Mouse (Mus musculus) stomach, embryonic 16.5 days (tissue): ENCODE measurements around the gene Hspbp1. TPM values are rescaled to one million over a fixed set of nuclear protein-coding genes. Genes with fewer than 3 reads are reported as not detected.

Experiments
- ATAC-seq: fragments of 200-750 bp; cut with Nextera tagmentation; 2 replicates; pipeline ENCODE4 v1.8.0; 2017; ENCODE audit warnings: moderate number of reproducible peaks, moderate TSS enrichment; ENCODE audit not compliant: insufficient read depth, low FRiP score
- H3K27ac ChIP-seq: fragments of 300-500 bp; sonication (generic); 2 replicates; pipeline ENCODE4 v1.5.1; 2014; ENCODE audit warnings: low read length
- H3K27me3 ChIP-seq: fragments of 300-500 bp; sonication (generic); 2 replicates; pipeline ENCODE4 v1.6.1; 2014; ENCODE audit warnings: low read length, control low read depth, mixed read lengths; ENCODE audit not compliant: control insufficient read depth, insufficient read depth
- H3K36me3 ChIP-seq: fragments of 300-500 bp; sonication (generic); 2 replicates; pipeline ENCODE4 v1.6.1; 2014; ENCODE audit warnings: low read length; ENCODE audit not compliant: control insufficient read depth, insufficient read depth
- H3K4me1 ChIP-seq: fragments of 300-500 bp; sonication (generic); 2 replicates; pipeline ENCODE4 v1.6.1; 2014; ENCODE audit warnings: low read length, control low read depth, mixed read lengths; ENCODE audit not compliant: control insufficient read depth, insufficient read depth
- H3K4me2 ChIP-seq: fragments of 300-500 bp; sonication (generic); 2 replicates; pipeline ENCODE4 v1.6.1; 2014; ENCODE audit warnings: low read depth, low read length, mixed read lengths
- H3K4me3 ChIP-seq: fragments of 300-500 bp; sonication (generic); replicated peaks from 2 replicates; pipeline ENCODE4 v1.5.1; 2014; ENCODE audit warnings: mild to moderate bottlenecking, low read length
- H3K9ac ChIP-seq: fragments of 300-500 bp; sonication (generic); 2 replicates; pipeline ENCODE4 v1.6.1; 2014; ENCODE audit warnings: low read length
- H3K9me3 ChIP-seq: fragments of 300-500 bp; sonication (generic); replicated peaks from 2 replicates; pipeline ENCODE4 v1.6.1; 2016; ENCODE audit warnings: low read length, control low read depth; ENCODE audit not compliant: control insufficient read depth
- WGBS: fragments of 180-500 bp; shearing (Covaris S2); extraction: QIAGEN DNeasy Blood & Tissue Kit; methylation state at CpG from one replicate; pipeline ENCODE4 v1.1.7; 2014; 5-methylcytosine and 5-hydroxymethylcytosine counted together
- polyA plus RNA-seq: library from polyadenylated mRNA; unstranded; fragments of >200 nt; fragmentation: Nextera tagmentation; extraction: Ambion mirVana; gene quantifications from 2 replicates; pipeline ENCODE4 v1.2.1, GENCODE M21; 2015

Hspbp1 gene
- polyA plus RNA-seq, 1 experiment from 2014 or later: 88.0 TPM

DNA sequence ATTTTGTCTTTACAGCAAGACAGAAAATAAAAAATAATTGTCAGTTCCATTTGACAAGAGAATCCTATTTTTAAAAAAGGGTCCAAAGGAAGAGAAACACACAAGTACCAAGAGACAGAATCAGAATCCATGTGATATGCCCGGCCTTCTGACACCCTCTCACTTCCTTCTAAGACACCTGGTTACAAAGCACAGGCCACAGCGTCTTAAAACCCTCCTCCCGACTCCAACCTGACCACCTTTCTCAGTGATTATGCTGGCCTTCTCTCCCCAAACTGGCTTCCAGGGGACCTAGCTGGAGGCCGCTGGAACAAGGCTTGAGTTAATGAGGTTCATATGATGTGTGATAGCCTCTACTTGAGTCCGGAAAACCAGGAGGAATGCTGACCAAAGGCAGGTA is 31.5 kb downstream of the Hspbp1 start:
- WGBS: 74% methylated on average over 5 of the region's 5 CpGs
- Histone ChIP-seq H3K9me3 (no peaks in the 10 kb centered on the region), H3K27ac (peak overlapping the region; percentile 25; the same call in 1 of the 2 replicates), H3K4me2 (no peak overlapping the region), H3K36me3 (peaks cover 6% of the 10 kb centered on the region; the same call in 1 of the 2 replicates), H3K4me1 (peaks cover 25% of the 10 kb centered on the region), H3K4me3 (no peak overlapping the region), H3K9ac (no peak overlapping the region), H3K27me3 (no peaks in the 10 kb centered on the region)
- ATAC-seq: no peak

GRCm38 (mm10) chr7:4652726-4653125 is 32.1 kb downstream of the Hspbp1 start:
- no peak overlapping the region for H3K9ac ChIP-seq
- WGBS: 84% methylated on average over 5 of the region's 5 CpGs
- H3K4me3 ChIP-seq: no peak overlapping the region
- H3K4me2 ChIP-seq: no peak overlapping the region
- H3K27me3 ChIP-seq: no peaks in the 10 kb centered on the region
- no peaks in the 10 kb centered on the region for H3K9me3 ChIP-seq
- no peak for ATAC-seq
- peaks cover 22% of the 10 kb centered on the region for H3K4me1 ChIP-seq
- H3K36me3 ChIP-seq: peaks cover 6% of the 10 kb centered on the region; the same call in 1 of the 2 replicates
- H3K27ac ChIP-seq: 0 out of 2 replicates have a peak overlapping the region, but pooled peaks have one; percentile 1

DNA sequence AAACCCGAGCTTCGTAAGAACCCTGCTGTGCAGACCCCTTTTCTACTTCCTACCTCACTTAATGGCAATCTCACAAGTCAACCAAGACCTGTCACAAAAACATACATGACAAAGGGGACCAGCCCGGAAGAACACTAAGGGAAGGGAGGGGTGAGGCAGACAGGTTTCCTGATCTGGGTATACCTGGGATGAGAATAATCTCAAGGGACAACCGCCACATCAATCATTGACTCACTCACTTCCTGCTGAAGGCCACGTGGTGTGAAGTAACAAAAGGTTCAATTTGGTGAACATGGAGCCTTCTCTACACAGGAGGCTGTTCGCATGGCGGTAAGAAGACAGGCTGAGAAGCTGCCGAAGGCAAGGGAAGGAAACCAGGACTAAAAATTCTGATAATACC is 33.3 kb downstream of the Hspbp1 start:
- Histone ChIP-seq H3K36me3 (peaks cover 6% of the 10 kb centered on the region; the same call in 1 of the 2 replicates), H3K27me3 (no peaks in the 10 kb centered on the region), H3K4me3 (no peak overlapping the region), H3K4me1 (peaks cover 18% of the 10 kb centered on the region), H3K9me3 (no peaks in the 10 kb centered on the region), H3K4me2 (no peak overlapping the region), H3K9ac (no peak overlapping the region), H3K27ac (no peak overlapping the region)
- WGBS: 64% methylated on average over 8 of the region's 8 CpGs
- ATAC-seq: no peak

- Histone ChIP-seq H3K9ac (no peak overlapping the region), H3K27me3 (no peaks in the 10 kb centered on the region), H3K4me2 (no peak overlapping the region), H3K9me3 (no peaks in the 10 kb centered on the region), H3K4me3 (no peak overlapping the region), H3K4me1 (peaks cover 7% of the 10 kb centered on the region; the same call in 1 of the 2 replicates), H3K27ac (no peak overlapping the region), H3K36me3 (peaks cover 14% of the 10 kb centered on the region; the same call in 1 of the 2 replicates)
- 75% methylated on average over 2 of the region's 2 CpGs for WGBS
- no peak for ATAC-seq
These were observed 36.9 kb downstream of the Hspbp1 start for GRCm38 (mm10) chr7:4647992-4648391.

DNA sequence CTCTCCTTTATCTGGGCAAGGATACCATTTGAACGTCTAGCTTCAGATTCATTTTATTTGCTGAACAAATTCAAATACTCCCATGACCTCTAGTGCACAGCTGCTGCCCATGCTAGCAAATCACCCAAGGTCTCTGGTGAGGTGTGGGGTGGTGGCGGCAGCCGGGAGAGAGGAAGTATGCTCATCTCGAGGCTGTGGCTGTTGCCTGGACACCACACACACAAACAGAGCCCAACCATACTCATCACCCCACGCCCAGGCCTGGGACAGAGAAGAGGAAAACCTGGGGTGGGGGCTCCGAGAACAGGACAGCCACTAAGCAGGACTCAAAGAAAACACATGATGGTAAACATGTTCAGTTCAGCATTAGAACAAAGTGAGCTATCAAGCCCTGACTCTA is 37.6 kb downstream of the Hspbp1 start:
- Histone ChIP-seq H3K36me3 (peaks cover 14% of the 10 kb centered on the region; the same call in 1 of the 2 replicates), H3K4me3 (no peak overlapping the region), H3K4me1 (peaks cover 7% of the 10 kb centered on the region; the same call in 1 of the 2 replicates), H3K27me3 (no peaks in the 10 kb centered on the region), H3K9me3 (no peaks in the 10 kb centered on the region), H3K27ac (no peak overlapping the region), H3K9ac (no peak overlapping the region), H3K4me2 (no peak overlapping the region)
- peak; percentile 50; the same call in 1 of the 2 replicates for ATAC-seq
- 45% methylated on average over 6 of the region's 6 CpGs for WGBS

DNA sequence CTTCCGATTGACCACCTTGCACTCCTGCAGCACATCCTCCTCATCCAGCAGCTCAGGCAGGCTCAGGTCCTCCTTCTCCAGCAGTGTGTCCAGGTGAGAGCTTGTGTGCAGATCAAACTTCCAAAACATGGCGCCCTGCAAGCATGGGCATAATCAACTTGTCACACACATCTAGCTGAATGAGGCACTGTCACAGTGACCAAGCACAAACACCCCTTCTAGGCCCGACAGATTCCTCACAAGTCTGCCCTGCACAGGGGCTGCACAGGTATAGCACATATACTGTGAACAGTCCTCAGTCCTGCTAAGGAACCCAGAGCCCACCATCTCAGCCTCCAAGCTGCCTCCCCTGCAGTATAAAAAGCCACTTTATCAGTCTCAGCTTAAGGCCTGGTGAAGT is 38.1 kb downstream of the Hspbp1 start:
- H3K4me2 ChIP-seq: no peak overlapping the region
- ATAC-seq: no peak
- no peaks in the 10 kb centered on the region for H3K9me3 ChIP-seq
- H3K27me3 ChIP-seq: no peaks in the 10 kb centered on the region
- H3K9ac ChIP-seq: no peak overlapping the region
- no peak overlapping the region for H3K27ac ChIP-seq
- H3K36me3 ChIP-seq: peaks cover 16% of the 10 kb centered on the region; the same call in 1 of the 2 replicates
- no peak overlapping the region for H3K4me3 ChIP-seq
- WGBS: 78% methylated on average over 3 of the region's 3 CpGs
- peaks cover 7% of the 10 kb centered on the region; the same call in 1 of the 2 replicates for H3K4me1 ChIP-seq

DNA sequence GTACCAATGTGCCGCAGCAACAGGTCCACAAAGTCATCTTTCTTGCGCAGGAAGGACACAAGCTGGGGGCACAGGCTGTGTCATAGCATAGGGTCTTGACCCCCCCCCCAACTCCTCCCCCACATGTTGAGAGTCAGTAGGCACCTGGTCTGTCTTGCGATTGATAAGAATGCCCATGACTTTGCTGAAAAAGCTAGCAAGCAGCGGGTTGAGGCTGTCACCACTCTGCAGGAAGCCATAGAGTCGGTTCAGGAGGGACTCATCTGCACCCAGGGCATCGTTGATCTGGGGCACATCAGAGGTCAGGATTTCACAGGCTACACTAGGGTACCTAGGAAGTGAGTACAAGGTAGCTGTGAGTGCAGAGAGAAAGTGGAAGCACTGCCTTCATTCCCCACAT is 41.6 kb downstream of the Hspbp1 start:
- WGBS: 90% methylated on average over 6 of the region's 6 CpGs
- no peak for ATAC-seq
- peaks cover 27% of the 10 kb centered on the region for H3K36me3 ChIP-seq

DNA sequence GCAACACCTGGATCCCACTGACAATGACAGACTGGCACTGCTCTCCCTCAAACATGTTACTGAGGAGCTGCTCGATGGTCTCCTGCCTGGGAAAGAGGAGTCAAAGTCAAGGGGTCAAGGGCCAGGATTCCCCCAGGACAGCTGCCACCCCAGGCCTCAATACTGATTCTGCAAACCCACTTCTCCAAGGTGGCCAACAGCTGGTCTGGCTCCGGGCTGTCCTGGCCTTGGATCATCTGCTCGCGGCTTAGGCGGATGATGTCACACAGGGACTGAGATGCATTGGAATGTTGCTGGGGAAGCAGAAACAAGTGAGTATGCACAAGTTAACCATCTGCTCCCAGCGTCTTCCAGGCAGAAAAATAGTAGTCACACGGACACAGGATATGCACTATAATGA is 42.9 kb downstream of the Hspbp1 start:
- H3K36me3 ChIP-seq: peaks cover 27% of the 10 kb centered on the region
- no peak for ATAC-seq
- H3K9me3 ChIP-seq: no peaks in the 10 kb centered on the region
- H3K4me1 ChIP-seq: no peaks in the 10 kb centered on the region
- H3K4me3 ChIP-seq: no peak overlapping the region
- WGBS: 74% methylated on average over 7 of the region's 7 CpGs
- H3K27me3 ChIP-seq: no peaks in the 10 kb centered on the region
- no peak overlapping the region for H3K27ac ChIP-seq
- H3K4me2 ChIP-seq: no peak overlapping the region
- no peak overlapping the region for H3K9ac ChIP-seq

More for the DNA sequence above, 41.6 kb downstream of the Hspbp1 start:
- H3K9me3 ChIP-seq: no peaks in the 10 kb centered on the region
- H3K27me3 ChIP-seq: no peaks in the 10 kb centered on the region
- no peak overlapping the region for H3K9ac ChIP-seq
- no peak overlapping the region for H3K4me2 ChIP-seq
- H3K4me3 ChIP-seq: no peak overlapping the region
- H3K27ac ChIP-seq: no peak overlapping the region
- peaks cover 7% of the 10 kb centered on the region; the same call in 1 of the 2 replicates for H3K4me1 ChIP-seq

GRCm38 (mm10) chr7:4641155-4641554 is 43.7 kb downstream of the Hspbp1 start:
- H3K4me3 ChIP-seq: no peak overlapping the region
- no peaks in the 10 kb centered on the region for H3K9me3 ChIP-seq
- no peak overlapping the region for H3K27ac ChIP-seq
- H3K4me2 ChIP-seq: no peak overlapping the region
- no peaks in the 10 kb centered on the region for H3K27me3 ChIP-seq
- H3K4me1 ChIP-seq: no peaks in the 10 kb centered on the region
- 82% methylated on average over 11 of the region's 11 CpGs for WGBS
- H3K9ac ChIP-seq: no peak overlapping the region
- H3K36me3 ChIP-seq: peaks cover 27% of the 10 kb centered on the region
- no peak for ATAC-seq
